Mouse (Mus musculus) monocyte, adult 2 months (primary cell): ENCODE data around the gene Xrcc2.

Experiments
- DNase-seq, 2 experiments: peaks; one replicate each; pipeline ENCODE4 v3.0.0; 2022; ENCODE audit warnings: low spot score in 2 of 2, low read depth in 1 of 2

The Xrcc2 gene

GRCm38 (mm10) chr5:25671696-25672520 is 33.7 kb downstream of the Xrcc2 start:
- DNase-seq, result no peak

GRCm38 (mm10) chr5:25671051-25671450 is 34.6 kb downstream of the Xrcc2 start:
- DNase-seq, result no peak

GRCm38 (mm10) chr5:25668306-25668705 is 37.3 kb downstream of the Xrcc2 start:
- DNase-seq, result no peak

GRCm38 (mm10) chr5:25666684-25667083 is 38.9 kb downstream of the Xrcc2 start:
- no peak for DNase-seq

- no peak for DNase-seq
Observed at GRCm38 (mm10) chr5:25666108-25666507, 39.5 kb downstream of the Xrcc2 start.

- no peak for DNase-seq
Observed at GRCm38 (mm10) chr5:25665516-25665915, 40.1 kb downstream of the Xrcc2 start.

GRCm38 (mm10) chr5:25663165-25663564 is 42.5 kb downstream of the Xrcc2 start:
- DNase-seq, result peak; percentile 23 to 30

GRCm38 (mm10) chr5:25654578-25654987 is 51.0 kb downstream of the Xrcc2 start:
- DNase-seq, result no peak

GRCm38 (mm10) chr5:25653377-25653776 is 52.2 kb downstream of the Xrcc2 start:
- DNase-seq, result no peak

GRCm38 (mm10) chr5:25652435-25652834 is 53.2 kb downstream of the Xrcc2 start:
- DNase-seq, result no peak

- no peak for DNase-seq
Observed at GRCm38 (mm10) chr5:25645661-25646364, 59.8 kb downstream of the Xrcc2 start.

- DNase-seq, result no peak
Observed at GRCm38 (mm10) chr5:25644509-25644908, 61.1 kb downstream of the Xrcc2 start.

GRCm38 (mm10) chr5:25642741-25643140 is 62.9 kb downstream of the Xrcc2 start:
- DNase-seq, result no peak
